Mouse (Mus musculus) MEL (cell line): ENCODE measurements around the gene Wnt2b. TPM values are rescaled to one million over a fixed set of nuclear protein-coding genes. Genes with fewer than 3 reads are reported as not detected.

Experiments
- DNase-seq: peaks from one replicate; pipeline ENCODE4 v3.0.0; 2011; ENCODE audit warnings: low read depth, low spot score
- H3K27ac ChIP-seq: 2 replicates; pipeline ENCODE4 v1.5.1; 2012; ENCODE audit warnings: low read depth, mild to moderate bottlenecking, control low read depth, low read length, moderate library complexity; ENCODE audit not compliant: control insufficient read depth
- H3K27me3 ChIP-seq, 2 experiments: fragments of 150-350 bp in 1 of 2; sonication (generic) in 1 of 2; 2 replicates each; pipeline ENCODE4 v1.6.1; 2012; ENCODE audit warnings: low read length in 2 of 2, mild to moderate bottlenecking in 2 of 2, improper control_type of control experiment in 1 of 2, moderate library complexity in 1 of 2; ENCODE audit not compliant: insufficient read depth in 2 of 2, control insufficient read depth in 1 of 2
- H3K36me3 ChIP-seq, 2 experiments: 2 replicates each; pipeline ENCODE4 v1.6.1; 2012 to 2014; ENCODE audit warnings: low read length in 2 of 2, improper control_type of control experiment in 1 of 2, inconsistent platforms in 1 of 2, mild to moderate bottlenecking in 1 of 2; ENCODE audit not compliant: insufficient read depth in 2 of 2, control insufficient read depth in 1 of 2
- H3K4me1 ChIP-seq, 2 experiments: fragments of 150-350 bp in 1 of 2; sonication (generic) in 1 of 2; 2 replicates each; pipeline ENCODE4 v1.6.1; 2012; ENCODE audit warnings: low read length in 2 of 2, improper control_type of control experiment in 1 of 2, mild to moderate bottlenecking in 1 of 2; ENCODE audit not compliant: insufficient read depth in 2 of 2, control insufficient read depth in 1 of 2
- H3K4me3 ChIP-seq, 2 experiments: fragments of 150-350 bp in 1 of 2; sonication (generic) in 1 of 2; 2 replicates each; pipeline ENCODE4 v1.5.1; 2012; ENCODE audit warnings: low read depth in 2 of 2, low read length in 2 of 2, mild to moderate bottlenecking in 2 of 2, moderate library complexity in 2 of 2, control low read depth in 1 of 2, improper control_type of control experiment in 1 of 2; ENCODE audit not compliant: control insufficient read depth in 1 of 2, insufficient read depth in 1 of 2
- H3K79me2 ChIP-seq: 2 replicates; pipeline ENCODE4 v1.6.1; 2012; ENCODE audit warnings: mild to moderate bottlenecking, low read length, moderate library complexity; ENCODE audit not compliant: control insufficient read depth, poor library complexity, insufficient read depth
- H3K9ac ChIP-seq: 2 replicates; pipeline ENCODE4 v1.6.1; 2012; ENCODE audit warnings: low read depth, mild to moderate bottlenecking, control low read depth, low read length, moderate library complexity; ENCODE audit not compliant: control insufficient read depth, poor library complexity, severe bottlenecking
- H3K9me3 ChIP-seq: fragments of 150-350 bp; sonication (generic); replicated peaks from 2 replicates; pipeline ENCODE4 v1.6.1; 2012; ENCODE audit warnings: mild to moderate bottlenecking, low read length, improper control_type of control experiment, moderate library complexity; ENCODE audit not compliant: insufficient read depth
- BHLHE40 ChIP-seq: IDR thresholded peaks from 2 replicates; pipeline ENCODE4 v1.6.1; 2012; ENCODE audit warnings: low read depth, mild to moderate bottlenecking, inconsistent platforms, low read length, improper control_type of control experiment, borderline replicate concordance
- CHD1 ChIP-seq: IDR thresholded peaks from 2 replicates; pipeline ENCODE4 v1.6.1; 2012; ENCODE audit warnings: low read depth, mild to moderate bottlenecking, inconsistent platforms, low read length, improper control_type of control experiment
- E2F4 ChIP-seq: IDR thresholded peaks from 2 replicates; pipeline ENCODE4 v1.6.1; 2011; ENCODE audit warnings: low read depth, low read length, improper control_type of control experiment, borderline replicate concordance
- ELF1 ChIP-seq: IDR thresholded peaks from 2 replicates; pipeline ENCODE4 v1.6.1; 2014; ENCODE audit warnings: low read depth, mild to moderate bottlenecking, inconsistent platforms, low read length, improper control_type of control experiment, moderate library complexity
- GATA1 ChIP-seq: IDR thresholded peaks from 2 replicates; pipeline ENCODE4 v1.6.1; 2011; ENCODE audit warnings: low read depth, low read length, improper control_type of control experiment
- HCFC1 ChIP-seq: IDR thresholded peaks from 2 replicates; pipeline ENCODE4 v1.6.1; 2012; ENCODE audit warnings: low read depth, mild to moderate bottlenecking, inconsistent platforms, low read length, improper control_type of control experiment, moderate library complexity
- JUND ChIP-seq: IDR thresholded peaks from 2 replicates; pipeline ENCODE4 v1.6.1; 2011; ENCODE audit warnings: low read depth, mild to moderate bottlenecking, improper control_type of control experiment, low read length
- MAFK ChIP-seq: IDR thresholded peaks from 2 replicates; pipeline ENCODE4 v1.6.1; 2011; ENCODE audit warnings: low read depth, mild to moderate bottlenecking, low read length, improper control_type of control experiment, borderline replicate concordance
- MAX ChIP-seq: IDR thresholded peaks from 2 replicates; pipeline ENCODE4 v1.6.1; 2011; ENCODE audit warnings: low read length, improper control_type of control experiment
- MAZ ChIP-seq: IDR thresholded peaks from 2 replicates; pipeline ENCODE4 v1.6.1; 2012; ENCODE audit warnings: low read depth, mild to moderate bottlenecking, inconsistent platforms, low read length, improper control_type of control experiment
- MXI1 ChIP-seq: IDR thresholded peaks from 2 replicates; pipeline ENCODE4 v1.6.1; 2011; ENCODE audit warnings: mild to moderate bottlenecking, low read depth, low read length, improper control_type of control experiment
- MYB ChIP-seq: IDR thresholded peaks from 2 replicates; pipeline ENCODE4 v1.6.1; 2011; ENCODE audit warnings: mild to moderate bottlenecking, low read depth, low read length, improper control_type of control experiment
- NELFE ChIP-seq: IDR thresholded peaks from 2 replicates; pipeline ENCODE4 v1.6.1; 2011; ENCODE audit warnings: low read depth, low read length, improper control_type of control experiment
- RAD21 ChIP-seq: IDR thresholded peaks from 2 replicates; pipeline ENCODE4 v1.6.1; 2011; ENCODE audit warnings: mild to moderate bottlenecking, low read depth, low read length, improper control_type of control experiment
- RCOR1 ChIP-seq: IDR thresholded peaks from 2 replicates; pipeline ENCODE4 v1.6.1; 2012; ENCODE audit warnings: low read depth, mild to moderate bottlenecking, inconsistent platforms, low read length, improper control_type of control experiment
- SMC3 ChIP-seq: IDR thresholded peaks from 2 replicates; pipeline ENCODE4 v1.6.1; 2011; ENCODE audit warnings: low read depth, low read length, improper control_type of control experiment
- TBP ChIP-seq: IDR thresholded peaks from 2 replicates; pipeline ENCODE4 v1.8.0; 2011; ENCODE audit warnings: low read depth, low read length, improper control_type of control experiment
- USF2 ChIP-seq, 2 experiments: IDR thresholded peaks; 2 replicates each; pipeline ENCODE4 v1.6.1; 2011 to 2012; ENCODE audit warnings: improper control_type of control experiment in 2 of 2, low read length in 2 of 2, borderline replicate concordance in 1 of 2, inconsistent platforms in 1 of 2, low read depth in 1 of 2, mild to moderate bottlenecking in 1 of 2; ENCODE audit not compliant: insufficient read depth in 1 of 2
- ZC3H11A ChIP-seq: IDR thresholded peaks from 2 replicates; pipeline ENCODE4 v1.6.1; 2012; ENCODE audit warnings: low read depth, mild to moderate bottlenecking, inconsistent platforms, low read length, improper control_type of control experiment
- ZKSCAN1 ChIP-seq: IDR thresholded peaks from 2 replicates; pipeline ENCODE4 v1.6.1; 2012; ENCODE audit warnings: low read depth, mild to moderate bottlenecking, inconsistent platforms, low read length, improper control_type of control experiment, moderate library complexity
- ZMIZ1 ChIP-seq: IDR thresholded peaks from 2 replicates; pipeline ENCODE4 v1.6.1; 2012; ENCODE audit warnings: low read depth, mild to moderate bottlenecking, inconsistent platforms, low read length, improper control_type of control experiment, moderate library complexity
- ZNF384 ChIP-seq: IDR thresholded peaks from 2 replicates; pipeline ENCODE4 v1.6.1; 2012; ENCODE audit warnings: low read depth, mild to moderate bottlenecking, inconsistent platforms, low read length, improper control_type of control experiment
- polyA plus RNA-seq, 2 experiments: library from polyadenylated mRNA; stranded (reverse) in 1 of 2; unstranded in 1 of 2; fragments of >175 nt in 1 of 2; fragments of >200 nt in 1 of 2; gene quantifications; 2 replicates each; pipeline versions ENCODE4 v1.2.1 to v1.2.4; 2012; ENCODE audit warnings: low replicate concordance in 2 of 2, low read depth in 1 of 2; ENCODE audit not compliant: insufficient read length in 2 of 2, insufficient read depth in 1 of 2, missing spikeins in 1 of 2
- total RNA-seq: library from RNA; depleted of rRNA; stranded (reverse); fragments of 300-350 nt; gene quantifications from 2 replicates; pipeline ENCODE4 v1.2.3, GENCODE M21; 2012

Wnt2b gene
- total and polyA plus RNA-seq, 3 experiments = 0.31 TPM; not detected in 2

- DNase-seq = no peak
- Histone ChIP-seq H3K27ac (no peak overlapping the region), H3K4me3 (no peak overlapping the region), H3K79me2 (no peaks in the 10 kb centered on the region), H3K9ac (no peak overlapping the region), H3K9me3 (no peaks in the 10 kb centered on the region), H3K4me1 (no peaks in the 10 kb centered on the region), H3K36me3 (no peaks in the 10 kb centered on the region), H3K27me3 (no peaks in the 10 kb centered on the region)
- TF ChIP-seq ZC3H11A = no peak
- TF ChIP-seq MYB = no peak
- no peak for TF ChIP-seq ZNF384
- no peak for TF ChIP-seq MAFK
- TF ChIP-seq USF2 (IDR thresholded peaks at IDR 0.05; ENCODE audit: borderline replicate concordance in 1 of 2, insufficient read depth in 1 of 2, low read depth in 1 of 2, low read length in 2 of 2) = no peak
- TF ChIP-seq HCFC1 = no peak
- no peak for TF ChIP-seq TBP
- TF ChIP-seq MAZ = no peak
- no peak for TF ChIP-seq NELFE
- no peak for TF ChIP-seq CHD1
- TF ChIP-seq SMC3 = no peak
- no peak for TF ChIP-seq BHLHE40
- TF ChIP-seq GATA1 = no peak
- no peak for TF ChIP-seq ELF1
- TF ChIP-seq RCOR1 = no peak
- no peak for TF ChIP-seq ZMIZ1
- TF ChIP-seq MAX = no peak
Measured at GRCm38 (mm10) chr3:104954551-104954950, 7.2 kb downstream of the Wnt2b start.

- no peak overlapping the region for H3K4me3 ChIP-seq
- no peaks in the 10 kb centered on the region for H3K4me1 ChIP-seq
- no peak overlapping the region for H3K9ac ChIP-seq
- no peak for DNase-seq
- no peak overlapping the region for H3K27ac ChIP-seq
- H3K79me2 ChIP-seq = no peaks in the 10 kb centered on the region
- TF ChIP-seq RAD21 = no peak
- TF ChIP-seq JUND = no peak
- no peak for TF ChIP-seq MXI1
- no peak for TF ChIP-seq ZKSCAN1
- TF ChIP-seq MYB = no peak
- no peak for TF ChIP-seq E2F4
- no peak for TF ChIP-seq ZMIZ1
- H3K27me3 ChIP-seq = no peaks in the 10 kb centered on the region
- H3K36me3 ChIP-seq = no peaks in the 10 kb centered on the region
- no peaks in the 10 kb centered on the region for H3K9me3 ChIP-seq
Measured at GRCm38 (mm10) chr3:104954137-104954536, 7.6 kb downstream of the Wnt2b start.
